Mouse (Mus musculus) adrenal gland, adult 8-10 months (tissue): Measurements from ENCODE around the gene Hunk. TPM values are rescaled to one million over a fixed set of nuclear protein-coding genes. Genes with fewer than 3 reads are reported as not detected.

Experiments
- DNase-seq: peaks from one replicate; pipeline ENCODE4 v3.0.0; 2022
- total RNA-seq, 4 experiments: library from RNA; stranded (reverse); gene quantifications; 2 replicates each; pipeline ENCODE4 v1.2.4; 2022

The Hunk gene
- total RNA-seq, 4 experiments from 2014 or later = 5.3 to 14.9 (median 8.2) TPM

DNA sequence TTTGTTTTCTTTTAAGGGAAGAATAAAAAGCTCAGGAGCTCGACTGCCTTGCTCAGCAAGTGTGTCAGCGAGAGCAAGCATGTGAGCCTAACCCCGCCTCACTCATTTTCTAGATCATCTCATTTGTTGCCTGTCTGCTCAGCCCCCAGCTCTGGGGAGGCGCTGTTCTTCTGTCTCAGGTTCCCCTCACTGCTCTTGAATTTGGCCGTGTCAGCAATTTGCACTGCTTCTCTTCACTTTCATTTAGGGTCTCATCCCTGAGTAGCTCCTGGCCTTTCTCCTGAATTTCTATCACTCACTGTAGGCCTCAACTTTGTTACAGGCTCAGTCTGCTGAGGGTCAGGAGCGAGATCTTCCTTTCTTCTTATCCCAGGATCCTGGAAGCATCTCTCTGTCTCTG is 53.7 kb downstream of the Hunk start:
- no peak for DNase-seq

DNA sequence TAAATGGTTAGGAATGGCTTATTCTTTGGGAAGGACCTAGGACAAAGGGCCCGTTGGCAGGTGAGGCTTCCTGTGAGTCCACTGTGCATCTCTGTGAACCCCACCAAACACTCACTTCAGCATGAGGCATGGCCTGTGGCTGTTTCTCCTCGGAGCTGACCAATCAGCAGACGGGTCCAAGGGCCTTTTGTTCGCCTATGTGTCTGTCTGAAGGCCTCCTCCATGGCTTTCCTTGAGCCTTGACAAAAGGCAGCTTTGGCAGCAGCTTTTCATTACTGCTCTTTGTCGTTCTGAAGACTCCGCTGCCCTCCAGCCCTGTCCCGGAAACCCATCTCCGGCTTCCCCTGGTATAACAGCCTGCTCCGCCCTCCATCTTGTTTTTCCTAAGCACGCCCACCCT is 54.8 kb downstream of the Hunk start:
- no peak for DNase-seq

DNA sequence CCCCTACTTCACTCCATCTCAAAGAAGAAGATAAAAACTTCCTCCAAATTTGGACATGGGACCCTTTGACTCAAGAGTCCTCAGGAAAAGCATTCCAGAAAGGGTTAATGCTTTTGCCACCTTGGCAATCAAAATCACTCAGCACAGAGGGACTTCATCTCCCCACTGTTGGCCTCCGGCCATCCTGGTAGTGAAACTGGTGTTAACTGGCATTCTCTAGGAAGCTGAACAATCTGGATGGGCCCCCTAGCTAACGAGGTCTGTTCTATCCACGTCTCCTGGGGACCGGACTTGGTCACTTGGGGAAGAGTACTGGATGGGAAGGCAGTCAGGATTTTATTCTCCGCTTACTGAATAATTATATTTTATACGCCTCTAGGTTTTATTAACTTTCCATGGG is 57.2 kb downstream of the Hunk start:
- DNase-seq = no peak

DNA sequence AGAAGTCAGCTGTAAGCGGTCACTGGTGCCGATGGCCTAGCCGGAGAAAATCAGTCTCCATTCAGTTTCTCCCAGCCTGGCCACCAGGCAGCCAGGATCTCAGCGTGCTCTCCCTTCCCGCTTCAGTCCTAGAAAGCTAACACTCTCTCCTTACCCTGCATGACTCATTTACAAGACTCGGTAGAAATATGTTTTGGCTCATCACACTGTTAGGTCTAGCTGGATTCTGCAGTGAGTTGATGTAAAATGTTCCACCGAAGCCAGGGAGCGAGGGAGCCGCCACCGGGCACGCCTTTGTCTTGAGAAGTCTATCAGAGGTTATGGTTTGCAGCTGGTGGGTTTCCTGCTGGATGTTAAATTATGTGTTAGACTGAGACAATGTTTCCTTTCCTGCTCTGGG is 67.4 kb downstream of the Hunk start:
- no peak for DNase-seq

DNA sequence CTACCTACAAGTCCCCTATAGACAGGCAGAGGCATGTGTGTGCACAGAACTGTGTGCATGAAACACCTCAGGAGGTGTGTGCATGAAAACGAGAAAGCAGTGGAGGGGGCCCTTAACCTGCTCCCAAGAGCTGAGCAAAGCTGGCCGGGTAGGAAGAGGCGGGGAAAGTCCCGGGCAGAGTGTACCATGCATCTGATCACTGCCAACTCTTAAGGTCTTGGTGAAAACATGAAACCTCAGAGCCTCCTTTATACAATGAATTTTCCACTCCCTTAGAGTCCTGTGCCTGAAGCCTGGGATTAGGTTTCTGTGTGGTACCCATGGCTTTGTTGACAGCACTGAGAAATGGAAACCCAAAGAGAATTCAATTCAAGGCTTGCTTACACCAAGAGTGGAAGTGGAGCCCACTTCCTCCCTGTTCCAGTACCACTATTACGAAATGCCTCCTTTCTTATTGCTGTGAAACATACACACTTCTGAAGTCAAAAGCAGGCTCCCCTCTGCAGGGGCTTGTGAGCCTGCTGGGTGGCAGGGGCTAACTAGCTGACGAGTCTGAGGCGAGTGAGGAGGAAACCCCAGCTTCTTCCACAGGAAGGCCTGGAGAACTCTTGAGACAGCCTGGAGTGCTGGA is 70.8 kb downstream of the Hunk start:
- no peak for DNase-seq

DNA sequence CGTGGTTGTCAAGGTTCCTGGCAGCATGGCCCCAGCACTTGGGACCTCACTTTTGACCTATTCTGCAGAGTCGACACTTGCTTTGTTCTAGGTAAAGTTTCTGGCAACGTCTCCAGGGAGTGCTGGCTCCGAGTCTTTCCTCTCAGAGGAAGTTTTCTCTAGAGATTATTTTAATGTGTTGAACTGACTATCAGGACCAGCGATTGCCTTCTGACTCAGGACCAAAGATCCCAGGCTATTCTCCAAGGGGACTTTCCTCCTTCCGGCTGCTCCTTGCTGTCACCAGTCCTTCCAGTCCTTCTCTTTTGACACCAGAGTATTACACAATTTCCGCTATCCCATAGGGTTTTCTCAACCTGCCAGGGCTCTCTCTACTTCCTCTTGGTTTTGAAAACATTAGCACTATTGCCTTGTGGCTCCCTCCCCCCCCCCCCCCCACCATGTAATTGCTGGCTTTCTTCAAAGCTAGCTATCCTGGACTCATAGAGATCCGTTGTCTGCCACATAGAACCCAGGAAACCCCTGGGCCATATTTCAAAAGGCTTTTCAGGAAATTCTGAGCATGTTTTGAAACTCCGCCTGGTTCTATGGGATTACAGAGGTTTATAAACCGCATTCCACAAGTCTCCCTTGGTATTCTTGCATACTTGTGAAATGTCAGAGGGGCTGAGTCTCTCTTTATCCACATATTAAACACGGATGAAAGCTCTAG is 73.2 kb downstream of the Hunk start:
- DNase-seq = no peak

DNA sequence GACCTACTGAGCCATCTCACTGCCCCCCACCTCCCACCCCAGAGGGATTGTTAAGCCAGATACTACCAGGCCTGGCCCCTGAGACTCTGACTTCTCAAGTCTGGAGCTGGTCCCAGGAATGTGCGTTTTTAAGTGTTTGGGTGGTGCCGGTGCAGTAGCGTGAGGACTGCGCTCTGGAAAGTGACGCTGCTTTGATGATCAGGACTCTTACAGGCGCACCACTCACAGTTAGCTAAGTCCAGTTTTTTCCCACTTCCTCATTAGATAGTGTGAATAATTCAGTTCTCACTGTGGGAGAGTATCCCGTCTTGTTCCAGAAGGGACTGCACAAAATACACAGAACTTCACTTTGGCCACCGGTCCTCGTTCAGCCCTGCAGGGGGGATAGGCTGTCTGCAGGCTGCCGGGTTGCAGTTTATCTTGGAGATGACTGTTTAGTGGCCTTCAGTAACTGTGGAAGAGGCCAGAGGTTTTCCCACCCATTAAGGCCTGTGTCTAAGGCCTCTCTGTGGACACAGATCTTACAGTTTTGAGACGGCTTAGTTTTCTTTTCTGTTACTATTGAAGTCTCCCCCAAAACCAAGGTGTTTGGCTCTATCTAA is 75.6 kb downstream of the Hunk start:
- no peak for DNase-seq

DNA sequence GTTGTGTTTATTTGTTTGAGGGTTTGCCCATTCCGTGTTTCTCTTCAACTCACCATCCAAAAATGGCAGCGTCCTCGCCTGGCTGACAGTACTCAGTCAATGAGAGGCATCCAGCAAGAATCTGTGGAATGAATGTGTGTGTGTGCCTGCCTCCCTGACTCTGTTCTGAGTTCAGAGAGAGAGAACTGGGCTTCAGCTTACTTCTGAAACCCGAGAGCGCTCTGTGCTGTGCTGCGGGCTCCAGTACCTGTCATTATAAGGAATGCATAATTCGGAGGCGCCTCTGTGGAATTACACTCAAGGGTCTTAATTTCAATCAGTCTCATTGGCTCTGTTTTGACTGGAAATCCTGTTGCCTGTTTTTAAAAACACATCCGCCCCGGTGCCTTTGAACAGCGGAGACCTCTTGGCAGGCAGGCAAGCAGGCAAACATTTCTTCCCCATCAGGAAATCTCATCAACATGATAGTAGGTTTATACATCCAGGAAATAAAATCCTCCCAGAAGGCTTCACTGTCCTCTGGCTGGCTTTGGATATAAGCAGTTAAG is 77.0 kb downstream of the Hunk start:
- no peak for DNase-seq

DNA sequence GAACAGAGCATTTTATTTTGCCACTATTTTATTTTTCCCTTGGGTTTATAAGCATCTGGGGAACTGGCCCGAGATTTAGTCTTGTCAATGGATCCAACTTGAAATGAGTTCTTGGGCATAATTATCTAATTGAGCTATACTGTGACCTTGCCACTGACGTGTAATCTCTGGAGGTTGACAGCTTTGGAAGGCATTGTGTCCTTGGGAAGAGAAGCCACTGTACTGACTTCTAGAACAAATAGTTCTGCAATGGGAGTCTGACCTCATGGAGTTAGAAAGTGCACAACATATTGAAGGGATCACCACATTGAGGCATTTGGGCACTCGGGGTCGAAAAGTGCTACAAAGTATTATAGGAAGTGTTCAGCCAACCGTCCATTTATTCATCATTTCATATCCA is 79.3 kb downstream of the Hunk start:
- peak; percentile 38 for DNase-seq

DNA sequence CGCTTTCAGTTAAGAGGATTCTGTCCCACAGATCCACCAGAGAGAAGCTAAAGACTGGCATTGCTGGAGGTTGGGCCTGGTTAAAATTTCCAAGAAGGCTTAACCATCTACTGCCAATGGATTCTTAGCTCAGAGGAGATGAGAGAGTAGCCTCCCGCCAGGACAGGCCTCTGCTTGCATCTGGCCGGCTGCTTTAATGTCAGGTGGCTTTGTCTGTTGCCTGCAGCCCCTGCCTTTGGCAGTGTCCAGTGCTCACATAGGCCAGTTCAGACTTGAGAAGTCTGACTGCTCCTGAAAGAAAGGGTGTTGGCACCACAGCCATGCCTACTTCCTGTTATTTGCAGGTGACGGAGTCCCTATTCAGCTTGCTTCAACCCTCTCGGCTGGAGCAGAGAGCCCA is 82.5 kb downstream of the Hunk start:
- DNase-seq = no peak

DNA sequence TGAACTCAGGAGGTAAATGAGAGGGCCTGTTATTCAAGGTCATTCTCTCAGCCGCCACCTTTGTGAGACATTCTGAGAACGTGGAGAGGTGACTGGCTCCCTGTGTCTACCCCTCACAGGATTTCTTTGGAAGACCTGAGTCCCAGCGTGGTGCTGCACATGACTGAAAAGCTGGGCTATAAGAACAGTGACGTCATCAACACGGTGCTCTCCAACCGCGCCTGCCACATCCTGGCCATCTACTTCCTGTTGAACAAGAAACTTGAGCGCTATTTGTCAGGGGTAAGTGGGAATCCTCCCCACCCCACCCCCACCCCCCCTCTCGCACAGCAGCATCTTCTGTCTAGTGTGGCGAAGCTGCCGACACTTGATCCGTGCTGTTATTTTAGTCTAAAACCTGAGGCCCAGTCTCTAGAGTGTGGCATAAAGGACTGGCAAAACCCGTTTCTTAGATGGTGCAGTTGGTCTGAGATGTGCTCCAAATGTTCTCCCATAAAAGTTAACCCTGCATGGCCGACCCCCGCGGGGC is 90.0 kb downstream of the Hunk start:
- no peak for DNase-seq

DNA sequence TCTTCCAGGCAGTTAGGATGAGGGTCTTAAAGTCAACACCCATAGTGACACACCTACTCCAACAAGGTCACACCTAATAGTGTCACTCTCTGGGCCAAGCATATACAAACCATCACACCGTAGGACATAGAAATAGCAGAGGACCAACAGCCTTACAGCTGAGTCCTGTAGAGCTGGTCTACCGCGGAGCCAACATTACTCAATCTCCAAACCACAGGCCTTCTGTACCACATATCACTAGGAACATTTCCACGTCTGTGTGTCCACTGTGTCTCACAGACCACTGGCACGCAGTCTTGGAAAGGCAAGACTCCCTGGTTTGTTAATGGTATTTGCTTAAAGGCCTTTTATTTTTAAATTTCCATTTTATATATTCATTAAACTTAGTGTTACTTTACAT is 95.8 kb downstream of the Hunk start:
- DNase-seq = no peak

DNA sequence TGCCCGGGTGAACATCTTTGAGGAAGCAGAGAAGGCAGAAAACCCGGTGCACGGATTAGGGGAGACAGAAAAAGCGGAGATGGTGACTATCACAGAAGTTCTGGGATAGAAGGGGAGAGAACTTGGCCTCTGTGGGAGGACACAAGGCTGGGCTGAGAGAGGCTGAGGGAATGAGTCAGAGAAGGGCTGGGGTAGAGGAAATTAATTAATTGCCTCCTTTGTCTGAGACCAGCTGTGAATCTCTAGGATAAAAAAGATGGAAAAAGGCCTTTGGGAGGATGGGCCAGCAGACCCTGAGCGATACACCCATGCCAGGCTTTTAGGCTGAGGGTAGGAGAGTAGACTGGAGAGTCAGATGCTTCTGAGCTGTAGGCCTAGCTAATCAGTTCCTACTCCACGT is 97.5 kb downstream of the Hunk start:
- no peak for DNase-seq

DNA sequence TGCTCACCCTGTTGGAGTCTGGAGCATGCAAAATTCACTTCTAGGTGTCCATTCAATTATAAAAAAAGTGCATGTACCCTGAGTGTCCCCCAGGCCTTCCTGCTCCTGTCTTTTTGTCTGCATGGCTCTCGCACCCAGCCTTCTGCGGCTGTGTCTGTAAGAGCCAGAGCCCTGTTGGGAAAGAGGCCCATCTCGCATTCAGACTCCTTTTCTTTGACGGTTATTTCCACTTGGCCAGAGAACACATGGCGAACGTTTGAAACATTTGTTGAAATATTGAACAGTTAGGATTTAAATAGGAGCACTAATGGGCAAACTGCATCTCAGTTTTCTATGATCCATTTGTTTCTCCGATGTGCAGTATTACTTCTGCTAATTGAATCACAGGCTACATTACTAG is 99.3 kb downstream of the Hunk start:
- no peak for DNase-seq

DNA sequence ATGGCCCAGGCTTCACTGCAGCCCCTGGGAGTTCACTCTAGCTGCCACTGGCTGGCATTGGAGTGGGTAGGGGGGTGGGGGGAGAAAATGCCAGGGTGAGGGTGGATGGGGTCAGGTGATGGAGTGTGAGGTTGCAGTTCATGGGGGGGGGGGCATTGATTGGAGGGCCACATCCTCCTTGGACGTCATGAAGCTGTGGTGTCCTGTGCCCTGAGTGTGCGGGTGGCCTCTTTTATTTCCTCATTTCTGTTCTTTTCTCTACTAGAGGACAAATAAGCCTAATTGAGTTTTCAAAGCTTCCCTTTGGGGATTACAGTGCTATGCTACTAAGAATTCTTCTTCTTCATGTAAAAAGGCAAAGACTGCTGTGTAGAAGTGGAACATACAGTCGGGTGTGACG is 99.8 kb downstream of the Hunk start:
- DNase-seq = no peak

DNA sequence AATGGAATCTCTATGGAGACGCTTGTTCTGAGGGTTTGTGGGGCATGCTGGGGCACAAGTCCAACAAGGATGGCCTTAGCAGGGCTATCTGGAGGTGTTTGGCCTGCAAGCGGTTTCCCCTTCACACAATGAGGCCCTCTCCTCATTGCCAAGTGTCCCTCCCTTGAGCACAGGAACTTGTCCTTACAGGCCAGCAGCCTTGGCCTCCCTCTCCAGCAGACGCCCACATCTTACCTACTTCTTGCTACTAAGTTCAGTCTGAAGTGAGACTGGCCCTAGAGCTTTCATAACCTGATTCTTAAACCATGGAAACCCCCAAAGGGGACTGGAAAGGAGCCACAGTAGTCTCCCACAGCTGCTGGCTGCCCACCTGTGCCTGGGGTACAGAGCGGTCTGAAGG is 104.3 kb downstream of the Hunk start:
- DNase-seq = no peak

DNA sequence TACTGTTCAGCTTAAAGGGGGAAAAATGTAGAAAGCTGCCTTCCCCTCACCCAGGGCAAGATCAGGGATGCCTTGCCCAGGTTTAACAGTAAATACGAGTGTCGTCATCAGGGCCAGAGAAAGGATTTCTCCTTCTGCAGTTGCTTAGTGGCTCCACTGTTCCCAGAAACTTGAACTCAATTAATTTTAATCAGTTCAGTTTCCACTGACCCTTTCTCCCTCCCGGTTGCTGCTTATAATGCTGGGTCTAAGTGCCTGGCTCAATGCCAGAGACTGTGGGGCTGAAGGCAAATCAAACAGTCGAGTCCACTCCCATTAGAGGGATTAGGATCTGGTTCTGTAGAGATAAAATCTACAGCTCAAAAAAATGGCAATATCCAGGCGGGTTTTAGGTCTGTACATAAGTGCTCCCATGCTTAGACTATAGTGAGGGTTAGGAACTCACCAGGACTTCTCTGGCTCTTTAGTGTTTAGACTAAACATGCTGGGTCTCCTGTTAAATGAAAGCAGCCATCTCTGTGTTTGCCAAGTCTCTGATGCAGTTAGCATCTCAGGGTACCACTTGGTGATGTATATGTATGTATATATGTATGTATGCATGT is 106.2 kb downstream of the Hunk start:
- DNase-seq = no peak

DNA sequence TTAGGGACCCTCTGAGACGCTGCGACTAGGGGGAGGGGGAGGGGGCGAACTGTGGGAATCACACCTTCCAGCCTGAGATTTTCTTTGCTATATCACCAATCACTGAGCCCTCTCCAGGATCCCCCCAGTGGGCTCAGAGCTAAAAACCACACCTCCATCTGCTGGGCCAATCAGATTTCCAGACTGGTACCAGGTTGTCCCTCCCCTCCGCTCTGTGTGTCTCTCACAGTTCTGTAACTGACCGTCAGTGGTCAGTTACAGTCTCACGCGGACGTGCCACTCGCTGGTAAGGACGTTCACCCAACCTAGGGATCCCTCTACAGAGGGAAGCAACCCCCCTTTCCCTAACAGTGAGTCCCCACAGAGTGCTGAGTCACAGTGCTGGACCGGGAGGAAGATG is 111.1 kb downstream of the Hunk start:
- no peak for DNase-seq

DNA sequence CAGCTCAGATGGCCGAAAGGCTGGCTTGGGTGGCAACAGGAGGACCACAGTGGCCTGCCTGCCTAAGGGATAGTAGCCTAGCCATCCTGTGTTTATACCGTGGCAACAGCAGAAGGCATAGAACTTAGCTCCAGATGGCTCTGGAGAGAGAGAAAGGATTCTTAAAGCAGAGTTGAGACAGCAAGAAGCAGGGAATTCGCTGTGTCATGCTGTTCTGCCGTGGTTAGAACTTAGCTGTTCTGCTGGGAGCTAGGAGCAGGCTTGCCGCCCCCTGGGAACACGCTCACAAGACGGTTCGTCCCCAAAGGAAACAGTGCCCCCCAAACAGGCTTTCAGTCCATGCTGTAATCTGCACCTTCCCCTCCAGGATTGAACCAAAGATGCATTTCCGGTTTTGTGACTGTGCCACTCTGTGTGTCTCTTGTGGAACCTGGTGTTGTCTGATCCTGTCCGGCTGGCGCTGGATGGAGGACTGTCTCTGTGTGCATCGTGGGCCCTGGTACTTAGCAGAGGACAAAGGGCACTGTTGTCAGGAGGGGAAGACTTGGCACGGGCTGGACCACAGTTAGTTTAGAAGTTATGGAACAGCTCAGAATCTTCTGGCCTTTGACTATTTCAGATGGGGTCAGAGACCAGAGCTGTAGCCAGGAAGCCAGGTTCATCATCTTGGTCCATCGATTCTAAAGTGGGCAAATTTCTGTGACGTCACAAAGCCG is 112.1 kb downstream of the Hunk start:
- no peak for DNase-seq

DNA sequence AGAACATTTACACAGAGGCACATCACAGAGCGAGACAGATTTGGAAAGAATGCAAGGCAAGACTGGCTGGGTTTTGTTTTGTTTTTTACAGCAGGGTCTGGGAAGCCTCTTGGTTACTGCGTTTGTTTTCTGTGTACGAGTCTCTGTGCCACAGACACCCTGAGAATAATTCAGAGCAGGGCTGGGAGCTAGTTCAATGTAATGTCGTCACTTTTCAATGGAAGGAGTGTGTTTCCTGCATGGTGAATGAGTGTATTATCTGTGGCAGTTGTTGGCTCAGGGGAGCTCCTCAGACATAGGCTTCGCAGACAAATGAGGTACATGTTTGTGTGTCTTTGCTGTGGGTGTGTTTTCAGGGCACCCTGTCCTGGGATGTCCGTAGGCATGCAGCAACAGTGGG is 115.0 kb downstream of the Hunk start:
- DNase-seq = no peak

DNA sequence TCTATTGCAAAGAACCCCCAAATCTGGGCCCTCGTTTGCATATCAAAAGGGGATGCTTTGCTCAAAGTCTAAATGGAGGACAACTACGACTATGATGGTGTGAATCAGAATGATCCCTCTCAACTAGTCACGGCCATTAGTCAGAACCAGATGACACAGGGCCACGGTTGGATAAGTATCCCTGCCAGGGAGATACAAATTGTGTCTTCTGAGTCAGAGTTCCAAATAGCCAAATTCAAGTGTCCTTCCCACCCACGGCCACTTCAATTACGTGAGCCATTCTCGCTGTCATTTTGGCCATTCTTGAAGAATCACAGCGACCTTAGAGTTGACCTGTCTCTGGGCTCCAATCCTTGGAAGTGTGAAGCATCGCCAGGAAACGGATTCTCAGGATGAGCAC is 119.4 kb downstream of the Hunk start:
- peak; percentile 56 for DNase-seq

DNA sequence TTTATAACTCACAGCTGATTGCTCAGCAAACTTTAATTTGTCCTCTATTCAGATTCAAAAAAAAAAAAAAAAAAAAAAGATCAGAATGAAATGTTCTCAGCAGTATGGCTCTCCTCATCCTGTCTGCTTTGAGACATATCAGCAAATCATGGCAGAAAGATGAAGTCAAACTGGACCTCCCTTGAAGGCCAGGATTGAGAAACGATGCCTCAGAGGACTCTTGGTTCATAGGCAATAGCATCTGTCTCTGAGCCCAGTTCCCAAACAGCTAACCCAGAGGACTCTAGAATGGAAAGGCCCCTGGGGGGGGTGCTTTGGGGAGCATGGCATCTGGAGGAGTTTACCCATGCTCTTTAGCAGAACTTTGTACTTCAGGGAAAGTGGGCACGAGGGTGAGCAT is 119.9 kb downstream of the Hunk start:
- DNase-seq = no peak
